Mouse (Mus musculus) C2C12 (cell line): ENCODE data around the gene Zscan5b.

Experiments used
- CTCF ChIP-seq: IDR thresholded peaks from one replicate; pipeline ENCODE4 v1.5.1; 2011; ENCODE audit not compliant: control insufficient read depth, insufficient read depth, insufficient read length
- FOSL1 ChIP-seq: IDR thresholded peaks from one replicate; pipeline ENCODE4 v1.8.0; 2011; ENCODE audit warnings: mild to moderate bottlenecking, low read length; ENCODE audit not compliant: poor library complexity, insufficient read depth, severe bottlenecking
- MAX ChIP-seq: IDR thresholded peaks from one replicate; pipeline ENCODE4 v1.6.1; 2011; ENCODE audit warnings: mild to moderate bottlenecking, control low read depth
- MYOD1 ChIP-seq: IDR thresholded peaks from one replicate; pipeline ENCODE4 v1.6.1; 2011; ENCODE audit warnings: low read depth; ENCODE audit not compliant: control insufficient read depth, insufficient read length
- MYOG ChIP-seq: IDR thresholded peaks from one replicate; pipeline ENCODE4 v1.6.1; 2011; ENCODE audit not compliant: control insufficient read depth, insufficient read length; ENCODE audit errors: extremely low read depth

- TF ChIP-seq CTCF: no peak
- no peak for TF ChIP-seq FOSL1
- TF ChIP-seq MYOD1: no peak
- no peak for TF ChIP-seq MYOG
- TF ChIP-seq MAX: no peak
These were observed 26.3 kb upstream of the Zscan5b start for GRCm38 (mm10) chr7:6195777-6196176.
